Mouse (Mus musculus): Measurements from ENCODE around the gene 1700025G04Rik. TPM values are rescaled to one million over a fixed set of nuclear protein-coding genes. Genes with fewer than 3 reads are reported as not detected.
A peak's percentile ranks its signal among the peaks of the same experiment; 100 is the strongest.

The 1700025G04Rik gene
- total and polyA plus RNA-seq, 2 experiments = 0.39 to 1.1 TPM

GRCm38 (mm10) chr1:151988713-151989112 lies 101.2 kb downstream of the 1700025G04Rik start:
- H3K9ac ChIP-seq (ENCODE audit: low read depth, low read length) = no peak overlapping the region
- no peaks in the 10 kb centered on the region for H3K27me3 ChIP-seq (ENCODE audit: control insufficient read depth, insufficient read depth, low read length)
- H3K4me1 ChIP-seq (ENCODE audit: control insufficient read depth, insufficient read depth, low read length) = no peaks in the 10 kb centered on the region
- no peaks in the 10 kb centered on the region for H3K36me3 ChIP-seq (ENCODE audit: control insufficient read depth, insufficient read depth, low read length)
- no peak for TF ChIP-seq CTCF (IDR thresholded peaks at IDR 0.05; ENCODE audit: low read depth, low read length)
- no peak for TF ChIP-seq POLR2A (IDR thresholded peaks at IDR 0.05; ENCODE audit: extremely low read depth, insufficient read depth, low read length)
- no peak overlapping the region for H3K27ac ChIP-seq (replicated peaks; ENCODE audit: insufficient read depth, low read depth, low read length)
- H3K79me2 ChIP-seq (ENCODE audit: control insufficient read depth, insufficient read depth, low read length) = no peaks in the 10 kb centered on the region
- H3K4me3 ChIP-seq (ENCODE audit: insufficient read depth, low read depth, low read length) = no peak overlapping the region
- 66% methylated on average over 7 of the region's 7 CpGs for WGBS
- DNase-seq (ENCODE audit: extremely low read depth, low read depth, low spot score) = no peak

GRCm38 (mm10) chr1:151988066-151988465 lies 101.9 kb downstream of the 1700025G04Rik start:
- no peak overlapping the region for H3K9ac ChIP-seq (ENCODE audit: low read depth, low read length)
- no peaks in the 10 kb centered on the region for H3K4me1 ChIP-seq (ENCODE audit: control insufficient read depth, insufficient read depth, low read length)
- WGBS = 88% methylated on average over 8 of the region's 8 CpGs
- no peak for DNase-seq (ENCODE audit: extremely low read depth, low read depth, low spot score)
- H3K27ac ChIP-seq (replicated peaks; ENCODE audit: insufficient read depth, low read depth, low read length) = no peak overlapping the region
- no peaks in the 10 kb centered on the region for H3K27me3 ChIP-seq (ENCODE audit: control insufficient read depth, insufficient read depth, low read length)
- H3K36me3 ChIP-seq (ENCODE audit: control insufficient read depth, insufficient read depth, low read length) = no peaks in the 10 kb centered on the region
- H3K4me3 ChIP-seq (ENCODE audit: insufficient read depth, low read depth, low read length) = no peak overlapping the region
- no peak for TF ChIP-seq POLR2A (IDR thresholded peaks at IDR 0.05; ENCODE audit: extremely low read depth, insufficient read depth, low read length)
- no peak for TF ChIP-seq CTCF (IDR thresholded peaks at IDR 0.05; ENCODE audit: low read depth, low read length)
- no peaks in the 10 kb centered on the region for H3K79me2 ChIP-seq (ENCODE audit: control insufficient read depth, insufficient read depth, low read length)

GRCm38 (mm10) chr1:151986024-151986778 lies 103.7 kb downstream of the 1700025G04Rik start:
- TF ChIP-seq CTCF (IDR thresholded peaks at IDR 0.05; ENCODE audit: low read depth, low read length) (no peak), POLR2A (IDR thresholded peaks at IDR 0.05; ENCODE audit: extremely low read depth, insufficient read depth, low read length) (no peak)
- no peaks in the 10 kb centered on the region for H3K36me3 ChIP-seq (ENCODE audit: control insufficient read depth, insufficient read depth, low read length)
- no peaks in the 10 kb centered on the region for H3K79me2 ChIP-seq (ENCODE audit: control insufficient read depth, insufficient read depth, low read length)
- H3K4me3 ChIP-seq (ENCODE audit: insufficient read depth, low read depth, low read length) = no peak overlapping the region
- no peaks in the 10 kb centered on the region for H3K4me1 ChIP-seq (ENCODE audit: control insufficient read depth, insufficient read depth, low read length)
- DNase-seq (ENCODE audit: extremely low read depth, low read depth, low spot score) = no peak
- 79% methylated on average over 11 of the region's 11 CpGs for WGBS
- H3K27me3 ChIP-seq (ENCODE audit: control insufficient read depth, insufficient read depth, low read length) = no peaks in the 10 kb centered on the region
- H3K9ac ChIP-seq (ENCODE audit: low read depth, low read length) = no peak overlapping the region
- H3K27ac ChIP-seq (replicated peaks; ENCODE audit: insufficient read depth, low read depth, low read length) = no peak overlapping the region

GRCm38 (mm10) chr1:151985056-151985455 lies 104.9 kb downstream of the 1700025G04Rik start:
- Histone ChIP-seq H3K9ac (ENCODE audit: low read depth, low read length) (no peak overlapping the region), H3K79me2 (ENCODE audit: control insufficient read depth, insufficient read depth, low read length) (no peaks in the 10 kb centered on the region), H3K36me3 (ENCODE audit: control insufficient read depth, insufficient read depth, low read length) (no peaks in the 10 kb centered on the region), H3K4me3 (ENCODE audit: insufficient read depth, low read depth, low read length) (no peak overlapping the region), H3K27ac (replicated peaks; ENCODE audit: insufficient read depth, low read depth, low read length) (no peak overlapping the region), H3K27me3 (ENCODE audit: control insufficient read depth, insufficient read depth, low read length) (no peaks in the 10 kb centered on the region), H3K4me1 (ENCODE audit: control insufficient read depth, insufficient read depth, low read length) (no peaks in the 10 kb centered on the region; the same call in 1 of the 2 replicates)
- TF ChIP-seq POLR2A (IDR thresholded peaks at IDR 0.05; ENCODE audit: extremely low read depth, insufficient read depth, low read length) = no peak
- no peak for TF ChIP-seq CTCF (IDR thresholded peaks at IDR 0.05; ENCODE audit: low read depth, low read length)
- no peak for DNase-seq (ENCODE audit: extremely low read depth, low read depth, low spot score)
- 97% methylated on average over 1 of the region's 1 CpGs for WGBS

GRCm38 (mm10) chr1:151983991-151984390 lies 105.9 kb downstream of the 1700025G04Rik start:
- 84% methylated on average over 4 of the region's 4 CpGs for WGBS
- H3K79me2 ChIP-seq (ENCODE audit: control insufficient read depth, insufficient read depth, low read length) = no peaks in the 10 kb centered on the region
- no peak for TF ChIP-seq POLR2A (IDR thresholded peaks at IDR 0.05; ENCODE audit: extremely low read depth, insufficient read depth, low read length)
- no peak for TF ChIP-seq CTCF (IDR thresholded peaks at IDR 0.05; ENCODE audit: low read depth, low read length)
- no peak overlapping the region for H3K9ac ChIP-seq (ENCODE audit: low read depth, low read length)
- H3K4me3 ChIP-seq (ENCODE audit: insufficient read depth, low read depth, low read length) = no peak overlapping the region
- H3K27ac ChIP-seq (replicated peaks; ENCODE audit: insufficient read depth, low read depth, low read length) = no peak overlapping the region
- H3K36me3 ChIP-seq (ENCODE audit: control insufficient read depth, insufficient read depth, low read length) = no peaks in the 10 kb centered on the region
- DNase-seq (ENCODE audit: extremely low read depth, low read depth, low spot score) = no peak
- H3K4me1 ChIP-seq (ENCODE audit: control insufficient read depth, insufficient read depth, low read length) = no peaks in the 10 kb centered on the region; the same call in 1 of the 2 replicates
- no peaks in the 10 kb centered on the region for H3K27me3 ChIP-seq (ENCODE audit: control insufficient read depth, insufficient read depth, low read length)

GRCm38 (mm10) chr1:151980498-151980897 lies 109.4 kb downstream of the 1700025G04Rik start:
- peak overlapping the region; percentile 17; the same call in 1 of the 2 replicates for H3K9ac ChIP-seq (ENCODE audit: low read depth, low read length)
- H3K4me3 ChIP-seq (ENCODE audit: insufficient read depth, low read depth, low read length) = no peak overlapping the region
- WGBS = 68% methylated on average over 7 of the region's 7 CpGs
- no peaks in the 10 kb centered on the region for H3K27me3 ChIP-seq (ENCODE audit: control insufficient read depth, insufficient read depth, low read length)
- no peaks in the 10 kb centered on the region for H3K36me3 ChIP-seq (ENCODE audit: control insufficient read depth, insufficient read depth, low read length)
- peak overlapping the region; percentile 71 for H3K27ac ChIP-seq (replicated peaks; ENCODE audit: insufficient read depth, low read depth, low read length)
- TF ChIP-seq POLR2A (IDR thresholded peaks at IDR 0.05; ENCODE audit: extremely low read depth, insufficient read depth, low read length) (no peak), CTCF (IDR thresholded peaks at IDR 0.05; ENCODE audit: low read depth, low read length) (no peak)
- H3K79me2 ChIP-seq (ENCODE audit: control insufficient read depth, insufficient read depth, low read length) = no peaks in the 10 kb centered on the region
- no peak for DNase-seq (ENCODE audit: extremely low read depth, low read depth, low spot score)
- no peaks in the 10 kb centered on the region; the same call in 1 of the 2 replicates for H3K4me1 ChIP-seq (ENCODE audit: control insufficient read depth, insufficient read depth, low read length)

Measured in liver, adult 2 months (tissue).